Mouse (Mus musculus): ENCODE measurements around the gene Katnbl1. TPM values are rescaled to one million over a fixed set of nuclear protein-coding genes. Genes with fewer than 3 reads are reported as not detected.
"Not testable (repeated sequence)": the region's sequence is repeated elsewhere in the genome, so short reads cannot be mapped to it uniquely, and the experiment has no call there.

Gene Katnbl1
- polyA plus RNA-seq, 1 experiment from 2014 or later: 49.0 TPM

- ATAC-seq (ENCODE audit: insufficient number of reproducible peaks, low FRiP score, low TSS enrichment, low read depth); H3K27me3 ChIP-seq; H3K4me2 ChIP-seq (replicated peaks); H3K4me3 ChIP-seq (replicated peaks); H3K9me3 ChIP-seq (replicated peaks); H3K9ac ChIP-seq; H3K4me1 ChIP-seq; H3K36me3 ChIP-seq; H3K27ac ChIP-seq (replicated peaks): not testable (repeated sequence)
- WGBS: 71% methylated on average over 4 of the region's 4 CpGs
Observed at GRCm38 (mm10) chr2:112448046-112448445, 69.0 kb downstream of the Katnbl1 start.

GRCm38 (mm10) chr2:112448510-112449059 is 69.6 kb downstream of the Katnbl1 start:
- no peaks in the 10 kb centered on the region for H3K9me3 ChIP-seq (replicated peaks)
- H3K9ac ChIP-seq: no peak overlapping the region
- H3K27me3 ChIP-seq: no peaks in the 10 kb centered on the region
- no peak overlapping the region for H3K27ac ChIP-seq (replicated peaks)
- no peak for ATAC-seq (ENCODE audit: insufficient number of reproducible peaks, low FRiP score, low TSS enrichment, low read depth)
- H3K4me1 ChIP-seq: no peaks in the 10 kb centered on the region
- no peak overlapping the region for H3K4me2 ChIP-seq (replicated peaks)
- H3K4me3 ChIP-seq (replicated peaks): no peak overlapping the region
- H3K36me3 ChIP-seq: no peaks in the 10 kb centered on the region

- 29% methylated on average over 4 of the region's 4 CpGs for WGBS
- H3K4me2 ChIP-seq (replicated peaks): no peak overlapping the region
Observed at GRCm38 (mm10) chr2:112449597-112450296, 70.7 kb downstream of the Katnbl1 start.

GRCm38 (mm10) chr2:112452513-112452912 is 73.5 kb downstream of the Katnbl1 start:
- not testable (repeated sequence) for H3K4me1 ChIP-seq; H3K36me3 ChIP-seq; H3K4me3 ChIP-seq (replicated peaks); H3K9me3 ChIP-seq (replicated peaks); H3K27me3 ChIP-seq; H3K4me2 ChIP-seq (replicated peaks); H3K9ac ChIP-seq; ATAC-seq (ENCODE audit: insufficient number of reproducible peaks, low FRiP score, low TSS enrichment, low read depth); H3K27ac ChIP-seq (replicated peaks)

More at GRCm38 (mm10) chr2:112449597-112450296, 70.7 kb downstream of the Katnbl1 start:
- Histone ChIP-seq H3K9ac (no peak overlapping the region), H3K27me3 (no peaks in the 10 kb centered on the region), H3K9me3 (replicated peaks) (no peaks in the 10 kb centered on the region), H3K4me3 (replicated peaks) (no peak overlapping the region), H3K36me3 (no peaks in the 10 kb centered on the region), H3K27ac (replicated peaks) (no peak overlapping the region), H3K4me1 (no peaks in the 10 kb centered on the region)
- ATAC-seq (ENCODE audit: insufficient number of reproducible peaks, low FRiP score, low TSS enrichment, low read depth): no peak

- Histone ChIP-seq H3K27ac (replicated peaks) (peak overlapping the region; percentile 67; the same call in 1 of the 2 replicates), H3K36me3 (no peaks in the 10 kb centered on the region), H3K4me3 (replicated peaks) (peak overlapping the region; percentile 89), H3K4me2 (replicated peaks) (peak overlapping the region; percentile 69), H3K9ac (peak overlapping the region; percentile 84), H3K4me1 (0 out of 2 replicates have a peak, but pooled peaks cover 6% of the 10 kb centered on the region), H3K9me3 (replicated peaks) (no peaks in the 10 kb centered on the region), H3K27me3 (no peaks in the 10 kb centered on the region)
- ATAC-seq (ENCODE audit: insufficient number of reproducible peaks, low FRiP score, low TSS enrichment, low read depth): peak; percentile 39; the same call in 1 of the 2 replicates
- WGBS: 29% methylated on average over 17 of the region's 17 CpGs
Observed at GRCm38 (mm10) chr2:112454125-112454861, 75.3 kb downstream of the Katnbl1 start.

GRCm38 (mm10) chr2:112454862-112455564 is 76.0 kb downstream of the Katnbl1 start, which contains the start of gene Emc7:
Emc7 (plus strand) TSS chr2:112454997.
- Histone ChIP-seq H3K36me3 (peaks cover 2% of the 10 kb centered on the region), H3K9me3 (replicated peaks) (no peaks in the 10 kb centered on the region), H3K4me3 (replicated peaks) (peak within 1 kb of the TSS; percentile 89), H3K9ac (peak within 1 kb of the TSS; percentile 84), H3K27me3 (no peaks in the 10 kb centered on the region), H3K4me1 (0 out of 2 replicates have a peak, but pooled peaks cover 6% of the 10 kb centered on the region), H3K4me2 (replicated peaks) (peak within 1 kb of the TSS; percentile 69), H3K27ac (replicated peaks) (peak within 1 kb of the TSS; percentile 78)
- WGBS: under 1% methylated on average over 49 of the region's 49 CpGs
- peak; percentile 95 for ATAC-seq (ENCODE audit: insufficient number of reproducible peaks, low FRiP score, low TSS enrichment, low read depth)

- Histone ChIP-seq H3K4me3 (replicated peaks) (no peak overlapping the region), H3K36me3 (peaks cover 29% of the 10 kb centered on the region), H3K9me3 (replicated peaks) (no peaks in the 10 kb centered on the region), H3K27ac (replicated peaks) (no peak overlapping the region), H3K4me1 (0 out of 2 replicates have a peak, but pooled peaks cover 4% of the 10 kb centered on the region), H3K4me2 (replicated peaks) (no peak overlapping the region), H3K27me3 (no peaks in the 10 kb centered on the region), H3K9ac (no peak overlapping the region)
- ATAC-seq (ENCODE audit: insufficient number of reproducible peaks, low FRiP score, low TSS enrichment, low read depth): no peak
- WGBS: 96% methylated on average over 3 of the region's 3 CpGs
Observed at GRCm38 (mm10) chr2:112460557-112460956, 81.5 kb downstream of the Katnbl1 start.

Other genes with a start within 250 kb of the Katnbl1 start
- not detected in 2 replicates for gene Olfr1316, start 244.2 kb upstream of the Katnbl1 start, polyA plus RNA-seq (2015; fragmentation: Nextera tagmentation; extraction: Ambion mirVana)
- not detected in 2 replicates for gene Olfr1317, start 238.9 kb upstream of the Katnbl1 start, polyA plus RNA-seq (2015; fragmentation: Nextera tagmentation; extraction: Ambion mirVana)
- 0.09 TPM in 1 of 2 replicates, not detected in the other for gene Olfr1318, start 225.0 kb upstream of the Katnbl1 start, polyA plus RNA-seq (2015; fragmentation: Nextera tagmentation; extraction: Ambion mirVana)
- gene Lpcat4, start 139.7 kb upstream of the Katnbl1 start, polyA plus RNA-seq (2015; fragmentation: Nextera tagmentation; extraction: Ambion mirVana): 24.5 and 35.9 TPM in 2 replicates
- not detected in 2 replicates for gene Nutm1, start 119.9 kb upstream of the Katnbl1 start, polyA plus RNA-seq (2015; fragmentation: Nextera tagmentation; extraction: Ambion mirVana)
- 201 and 206 TPM in 2 replicates for gene Nop10, start 117.3 kb upstream of the Katnbl1 start, polyA plus RNA-seq (2015; fragmentation: Nextera tagmentation; extraction: Ambion mirVana)
- 11.1 and 11.8 TPM in 2 replicates for gene Slc12a6, start 113.4 kb upstream of the Katnbl1 start, polyA plus RNA-seq (2015; fragmentation: Nextera tagmentation; extraction: Ambion mirVana)
- gene Gm21985, start 112.9 kb upstream of the Katnbl1 start, polyA plus RNA-seq (2015; fragmentation: Nextera tagmentation; extraction: Ambion mirVana): not detected in 2 replicates
- gene Emc4, start 11.2 kb upstream of the Katnbl1 start, polyA plus RNA-seq (2015; fragmentation: Nextera tagmentation; extraction: Ambion mirVana): 124 and 127 TPM in 2 replicates
- 19.6 TPM in 2 replicates for gene Emc7, start 75.8 kb downstream of the Katnbl1 start, polyA plus RNA-seq (2015; fragmentation: Nextera tagmentation; extraction: Ambion mirVana)
- gene Chrm5, start 101.6 kb downstream of the Katnbl1 start, polyA plus RNA-seq (2015; fragmentation: Nextera tagmentation; extraction: Ambion mirVana): 0.13 TPM in 1 of 2 replicates, not detected in the other
- 4.9 and 5.3 TPM in 2 replicates for gene Aven, start 113.8 kb downstream of the Katnbl1 start, polyA plus RNA-seq (2015; fragmentation: Nextera tagmentation; extraction: Ambion mirVana)